Mouse (Mus musculus) kidney, adult 8-10 months (tissue): ENCODE data around the gene Ncapd2.

ENCODE experiments used
- DNase-seq, 2 experiments: peaks; one replicate each; pipeline ENCODE4 v3.0.0; 2022

Gene Ncapd2

DNA sequence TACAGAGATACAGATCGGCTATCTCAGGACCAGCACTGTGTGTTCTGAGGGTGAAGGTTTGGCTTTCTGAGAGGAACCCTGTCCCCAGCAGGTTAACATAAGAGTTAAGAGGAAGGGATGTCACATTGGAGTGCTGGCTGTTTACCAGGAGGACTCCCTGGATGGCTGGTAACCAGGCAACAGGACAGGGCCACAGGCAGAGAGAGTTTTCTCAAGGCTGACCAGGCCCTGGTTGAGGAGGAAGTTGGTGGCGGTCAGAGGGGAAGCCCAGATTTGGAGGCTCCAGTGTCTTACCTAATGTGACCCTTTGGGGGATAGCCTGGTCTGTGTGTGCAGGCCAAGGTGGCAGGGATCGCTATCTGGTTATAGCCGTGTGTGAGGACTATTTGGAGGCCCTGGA, 44.7 kb downstream of the Ncapd2 start:
- peak in 1 of 2 experiments; percentile 31 for DNase-seq

DNA sequence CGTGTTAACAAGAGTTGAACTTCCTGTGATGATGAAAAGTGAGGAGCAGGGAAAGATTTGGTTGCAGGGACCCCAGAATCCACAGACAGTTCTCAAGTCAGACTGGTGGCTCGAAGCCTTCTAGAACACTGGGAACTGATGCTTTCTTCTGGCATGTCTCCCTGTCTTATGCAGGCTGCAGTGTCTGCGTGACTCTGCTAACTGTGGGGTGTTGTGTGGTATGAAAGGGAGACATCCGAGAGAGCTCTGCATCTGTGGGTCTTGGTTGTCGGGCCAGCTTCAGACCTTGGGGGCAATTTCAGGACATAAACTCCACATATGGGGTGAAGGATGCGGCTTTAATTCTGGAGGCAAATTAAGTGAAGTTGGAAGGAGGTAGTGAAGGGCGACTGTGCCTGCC, 45.4 kb downstream of the Ncapd2 start:
- DNase-seq: no peak

DNA sequence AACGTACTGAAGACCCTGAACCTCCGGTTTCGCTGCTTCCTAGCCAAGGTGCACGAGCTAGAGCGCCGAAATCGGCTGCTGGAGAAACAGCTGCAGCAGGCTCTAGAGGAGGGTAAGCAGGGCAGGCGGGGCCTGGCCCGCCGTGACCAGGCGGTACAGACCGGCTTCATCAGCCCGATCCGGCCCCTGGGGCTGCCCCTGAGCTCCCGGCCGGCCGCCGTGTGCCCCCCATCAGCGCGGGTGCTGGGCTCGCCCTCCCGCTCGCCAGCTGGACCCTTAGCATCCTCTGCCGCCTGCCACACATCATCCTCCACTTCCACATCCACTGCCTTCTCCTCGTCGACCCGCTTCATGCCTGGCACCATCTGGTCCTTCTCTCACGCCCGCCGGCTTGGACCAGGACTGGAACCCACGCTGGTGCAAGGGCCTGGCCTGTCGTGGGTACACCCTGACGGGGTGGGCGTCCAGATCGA, 46.0 kb downstream of the Ncapd2 start:
- no peak for DNase-seq

DNA sequence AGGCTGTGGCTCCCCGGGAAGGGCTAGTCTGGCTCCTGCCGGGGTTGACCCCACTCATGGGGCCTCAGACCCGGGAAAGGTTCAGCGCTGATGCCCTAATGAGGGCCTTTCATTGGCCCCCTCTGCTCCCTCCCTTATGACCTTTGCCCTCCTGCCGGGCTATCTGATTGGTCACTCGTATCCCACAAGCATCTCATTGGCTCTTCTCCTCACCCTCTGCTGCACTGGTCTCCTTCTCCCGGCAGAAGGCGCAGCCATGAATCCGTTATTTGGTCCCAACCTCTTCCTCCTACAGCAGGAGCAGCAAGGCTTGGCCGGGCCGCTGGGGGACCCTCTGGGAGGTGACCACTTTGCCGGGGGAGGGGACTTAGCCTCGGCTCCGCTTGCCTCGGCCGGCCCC, 46.5 kb downstream of the Ncapd2 start, which contains the start of gene Iffo1:
Iffo1 (plus strand) TSS at position 241 of the 400 bp plus-strand sequence.
- DNase-seq: peak; percentile 93 to 94

DNA sequence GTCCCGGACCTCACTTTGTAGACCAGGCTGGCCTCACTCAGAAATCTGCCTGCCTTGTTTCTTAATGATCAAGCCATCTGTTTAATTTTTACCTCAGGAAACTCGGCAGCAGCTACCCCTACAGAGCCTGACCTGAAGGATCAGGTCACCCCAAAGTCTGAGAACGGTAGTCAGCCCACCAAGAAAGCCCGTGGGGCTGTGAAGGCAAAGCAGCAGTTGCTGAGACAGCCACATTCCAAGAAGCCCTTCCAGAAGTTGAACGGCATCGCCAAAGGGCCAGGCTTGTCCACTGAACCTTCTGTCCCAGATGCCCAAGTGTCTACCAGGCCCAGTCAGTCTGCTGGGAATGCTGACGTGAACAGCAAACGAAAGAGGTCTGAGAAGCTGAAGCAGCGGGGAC, 47.6 kb downstream of the Ncapd2 start:
- peak; percentile 45 to 50 for DNase-seq

DNA sequence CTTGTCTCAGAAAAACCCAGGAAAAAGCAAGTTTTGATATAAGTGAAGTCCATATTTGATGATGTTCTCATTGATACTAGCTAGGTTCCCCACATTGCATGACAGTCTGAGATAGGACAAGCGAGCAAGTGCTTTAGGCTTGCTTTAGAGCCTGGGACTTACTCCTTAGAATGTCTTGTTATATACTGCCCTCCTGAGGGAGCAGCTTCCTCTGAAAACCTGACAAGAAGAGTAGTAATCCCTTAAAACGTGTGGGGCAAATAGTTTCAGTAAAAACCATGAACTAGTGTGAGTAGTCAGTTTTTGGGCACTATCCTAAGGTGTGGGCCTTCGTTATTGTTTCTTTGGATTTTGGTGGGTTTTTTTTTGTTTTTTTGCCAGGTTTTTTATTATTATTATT, 48.4 kb downstream of the Ncapd2 start:
- DNase-seq: no peak

DNA sequence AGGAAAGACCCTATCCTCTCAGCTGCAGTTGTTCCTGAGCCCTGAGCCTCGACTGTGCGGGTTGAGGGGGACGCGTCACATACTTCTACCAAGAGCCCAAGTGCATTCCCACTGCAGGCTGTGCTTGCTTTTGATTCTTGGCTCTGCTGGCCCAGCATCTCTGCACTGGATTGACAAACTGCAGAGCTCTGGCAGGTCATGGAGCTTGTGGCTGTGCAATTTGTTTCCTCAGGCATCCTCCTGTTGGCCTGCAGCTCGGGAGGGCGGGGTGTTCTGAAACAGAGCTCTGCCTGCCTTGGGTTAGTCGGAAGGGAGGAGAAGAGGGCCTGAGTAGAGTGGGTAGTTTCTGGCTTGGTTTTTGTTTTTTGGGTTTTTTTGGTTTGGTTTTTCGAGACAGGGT, 49.1 kb downstream of the Ncapd2 start:
- DNase-seq: no peak

DNA sequence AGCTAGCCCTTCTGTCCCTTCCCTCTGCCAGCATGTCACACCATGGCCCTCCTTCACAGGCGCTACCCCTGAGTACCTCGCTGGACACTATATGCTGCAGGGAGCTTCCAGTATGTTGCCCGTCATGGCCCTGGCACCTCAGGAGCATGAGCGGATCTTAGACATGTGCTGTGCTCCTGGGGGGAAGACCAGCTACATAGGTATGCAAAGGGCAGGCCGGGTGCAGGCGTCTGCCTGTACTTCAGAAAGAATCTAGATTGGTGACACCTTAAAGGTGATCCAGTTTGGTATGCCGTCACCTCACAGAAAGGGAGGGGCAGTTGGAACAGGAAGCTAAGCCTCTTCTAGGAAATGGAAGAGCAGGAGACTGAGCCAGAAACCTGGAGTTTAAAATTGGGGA, 51.8 kb downstream of the Ncapd2 start:
- no peak for DNase-seq

DNA sequence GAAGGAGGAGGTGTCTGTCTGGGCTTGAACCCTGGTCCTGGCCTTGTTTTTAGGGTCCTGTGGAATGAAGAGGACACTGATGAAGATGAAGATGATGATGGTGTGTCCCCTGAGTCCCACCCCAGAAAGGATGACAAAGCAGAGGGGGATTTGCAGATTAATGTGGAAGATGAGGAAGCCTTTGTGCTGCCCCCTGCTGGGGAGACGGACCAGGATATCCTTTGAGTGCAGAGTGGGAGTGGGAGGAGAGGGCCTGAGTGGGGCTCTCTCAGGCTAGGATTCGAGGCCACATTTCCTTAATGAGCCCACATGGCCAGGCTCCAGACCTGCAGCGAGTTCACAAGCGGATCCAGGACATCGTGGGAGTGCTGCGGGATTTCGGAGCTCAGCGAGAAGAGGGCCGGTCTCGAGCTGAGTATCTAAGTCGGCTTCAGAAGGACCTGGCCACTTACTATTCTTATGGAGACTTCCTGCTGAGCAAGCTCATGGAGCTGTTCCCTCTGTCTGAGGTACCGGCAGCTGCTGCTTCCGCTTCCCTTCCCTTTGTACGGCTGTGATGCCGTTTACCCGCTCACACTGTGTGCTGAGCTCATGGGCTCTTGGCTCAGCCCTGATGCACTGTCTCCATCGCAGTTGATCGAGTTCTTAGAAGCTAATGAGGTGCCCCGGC, 54.4 kb downstream of the Ncapd2 start:
- DNase-seq: peak in 1 of 2 experiments; percentile 44

DNA sequence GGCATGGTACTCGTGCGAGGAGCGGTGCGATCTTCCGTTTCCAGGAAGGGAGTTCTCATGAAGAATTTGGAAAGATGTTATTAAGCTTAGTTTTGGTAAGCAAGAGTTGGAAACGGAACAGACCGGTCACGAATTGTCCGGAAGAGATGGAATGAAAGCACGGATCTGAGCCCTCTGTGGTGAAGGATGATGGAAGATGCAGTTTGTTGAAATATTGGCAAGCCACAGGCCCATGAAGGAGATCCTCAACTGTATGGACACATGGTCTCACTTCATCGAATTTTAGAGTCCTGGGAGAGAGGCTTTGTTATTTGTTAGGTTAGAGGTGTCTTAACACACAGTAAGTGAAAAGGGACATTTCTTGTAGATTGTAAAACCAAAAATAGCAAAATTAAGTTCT, 59.0 kb downstream of the Ncapd2 start:
- DNase-seq: no peak

DNA sequence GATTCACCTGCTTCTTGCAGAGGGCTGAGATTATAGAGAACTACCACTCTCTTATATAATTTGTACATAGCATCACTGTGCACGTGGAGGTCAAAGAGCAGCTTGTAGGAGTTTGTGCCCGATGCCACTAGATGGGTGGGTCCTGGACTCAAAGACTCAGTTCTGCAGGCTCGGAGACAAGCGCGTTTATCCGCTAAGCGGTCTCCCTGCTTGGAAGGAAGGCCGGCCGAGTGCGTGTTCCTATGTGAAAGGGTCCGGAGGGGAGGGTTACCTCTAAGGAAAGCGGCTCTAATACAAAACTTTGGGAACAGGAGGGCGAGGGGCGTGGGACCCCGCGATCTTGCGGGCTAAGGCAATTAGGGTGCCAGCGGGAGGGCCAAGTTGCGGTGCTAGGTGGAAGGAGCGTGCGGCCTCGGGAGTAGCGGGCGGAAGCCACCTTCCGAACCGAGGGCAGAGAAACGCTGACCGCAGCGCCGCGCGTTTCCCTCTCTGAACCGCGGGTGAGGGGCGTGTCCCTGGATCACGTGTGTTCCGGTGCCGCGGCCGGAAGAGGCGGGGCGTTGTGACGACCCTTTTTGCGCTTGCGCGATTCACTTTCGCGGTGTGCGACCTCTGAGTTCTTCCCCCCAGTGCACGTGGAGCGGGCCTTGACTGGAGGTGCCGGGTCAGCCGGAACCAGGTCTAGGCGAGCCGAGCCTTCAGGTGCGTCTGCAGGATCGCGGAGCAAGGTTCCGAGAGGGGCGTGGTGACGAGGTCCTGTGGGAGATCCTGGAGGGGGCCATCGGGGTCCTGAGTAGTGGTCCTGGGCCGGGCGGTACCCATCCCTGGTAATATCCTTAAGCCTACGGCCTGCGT, 60.0 kb downstream of the Ncapd2 start, which contains the start of gene Nop2:
Nop2 (plus strand) TSS at position 608 of the 855 bp plus-strand sequence.
- DNase-seq: peak; percentile 88 to 89

DNA sequence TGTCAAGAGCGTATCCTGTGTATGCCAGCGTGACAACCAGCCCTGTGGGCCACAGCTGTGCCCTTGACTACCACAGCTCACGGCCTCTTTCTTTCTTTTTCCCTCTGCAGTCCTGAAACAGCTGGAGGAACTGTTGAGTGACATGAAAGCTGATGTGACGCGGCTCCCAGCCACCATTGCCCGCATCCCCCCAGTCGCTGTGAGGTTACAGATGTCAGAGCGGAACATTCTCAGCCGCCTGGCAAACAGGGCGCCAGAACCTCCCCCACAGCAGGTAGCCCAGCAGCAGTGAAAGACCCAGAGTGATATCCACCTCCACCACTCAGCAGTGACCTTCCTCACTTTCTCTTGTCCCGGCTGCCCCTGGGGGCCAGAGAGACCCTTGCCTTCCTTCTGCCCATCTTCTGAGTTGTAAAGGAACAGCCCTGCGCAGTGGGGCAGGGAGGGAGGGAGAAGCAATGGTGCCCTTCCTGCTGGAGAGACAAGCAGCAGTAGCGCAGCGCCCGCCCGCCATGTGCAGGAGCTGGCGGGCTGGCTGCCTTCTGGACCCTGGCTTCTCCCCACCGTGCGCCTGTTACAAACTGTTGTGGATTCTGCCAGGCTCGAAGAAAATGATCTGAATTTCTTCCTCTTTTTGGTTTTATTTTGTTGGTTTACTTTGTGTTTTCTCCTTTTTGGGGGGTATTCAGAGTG, 61.6 kb downstream of the Ncapd2 start:
- DNase-seq: no peak

DNA sequence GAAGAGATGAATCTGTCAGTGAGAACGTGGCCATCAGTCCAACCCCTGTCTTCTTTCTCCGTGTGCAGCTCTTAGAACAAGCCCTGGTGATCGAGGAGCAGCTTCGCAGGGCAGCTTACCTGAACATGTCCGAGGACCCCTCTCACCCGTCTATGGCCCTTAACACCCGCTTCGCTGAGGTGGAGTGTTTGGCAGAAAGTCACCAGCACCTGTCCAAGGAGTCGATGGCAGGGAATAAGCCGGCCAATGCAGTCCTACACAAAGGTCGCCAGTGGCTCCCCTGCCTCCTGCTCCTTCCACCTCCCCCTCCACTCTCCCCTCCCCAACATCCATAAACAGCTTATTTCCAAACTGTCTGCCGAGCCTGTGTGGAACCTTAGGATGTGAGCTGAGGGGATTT, 62.8 kb downstream of the Ncapd2 start:
- DNase-seq: no peak

DNA sequence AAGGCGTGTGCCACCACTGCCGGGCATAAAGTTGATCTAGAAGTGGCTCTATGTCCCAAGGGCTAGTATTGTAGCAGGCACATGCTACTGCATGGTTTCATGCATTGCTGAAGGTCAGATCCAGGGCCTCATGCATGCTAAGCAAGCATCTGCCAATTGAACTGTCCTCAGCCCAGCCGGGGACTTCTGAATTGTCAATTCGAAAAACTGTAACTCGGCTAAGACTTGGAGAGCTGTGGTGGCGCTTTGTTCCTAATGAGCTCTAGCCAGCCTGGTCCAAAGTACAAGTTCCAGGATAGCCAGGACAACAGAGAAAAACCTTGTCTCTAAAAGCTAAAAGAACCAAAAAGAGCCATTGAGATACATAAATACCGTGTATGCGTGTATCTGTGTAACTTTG, 72.1 kb downstream of the Ncapd2 start:
- DNase-seq: peak; percentile 45 to 52
